Mouse (Mus musculus): ENCODE measurements around the gene Skp2. TPM values are rescaled to one million over a fixed set of nuclear protein-coding genes. Genes with fewer than 3 reads are reported as not detected.

Skp2 gene
- total and polyA plus RNA-seq, 3 experiments, result 0.89 to 3.2 (median 2.3) TPM

DNA sequence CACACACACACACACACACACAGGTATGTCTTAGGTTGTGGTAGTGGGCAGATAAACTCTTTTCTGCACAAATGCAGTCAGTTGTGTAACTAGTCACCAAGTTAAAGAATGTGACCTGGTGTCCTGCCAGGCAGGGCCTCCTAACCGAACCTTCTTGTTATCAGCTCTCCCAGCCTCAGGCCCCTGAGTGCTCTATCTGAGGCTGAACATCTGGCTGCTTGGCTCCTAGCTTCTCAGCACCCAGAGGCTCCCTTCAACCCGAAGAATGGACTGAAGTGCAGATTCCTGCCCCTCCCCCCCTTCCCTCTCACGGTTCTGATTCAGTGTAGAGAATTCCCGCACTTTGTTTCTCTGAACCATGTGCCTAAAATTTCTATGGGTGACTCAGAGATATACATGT is 80.6 kb downstream of the Skp2 start:
- DNase-seq, result peak; percentile 37

DNA sequence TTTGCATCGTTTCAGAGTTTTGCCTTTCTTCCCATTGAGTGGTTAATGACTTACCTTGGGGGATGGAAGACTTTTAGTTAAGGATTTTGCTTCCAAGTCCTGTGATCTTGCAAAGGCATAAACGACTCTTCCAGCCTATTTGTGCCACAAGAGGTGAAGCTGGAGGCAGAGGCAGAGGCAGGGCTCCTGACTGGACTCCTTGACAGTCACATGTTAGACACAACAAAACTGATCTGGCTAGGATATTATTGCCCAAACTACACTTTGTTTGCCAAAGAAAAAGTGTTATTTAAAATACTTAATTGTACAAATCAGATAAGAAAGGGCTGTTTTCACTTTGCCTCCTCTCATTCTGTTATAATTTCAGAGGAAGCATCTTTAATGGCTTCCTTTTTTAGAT is 81.1 kb downstream of the Skp2 start:
- DNase-seq, result no peak

DNA sequence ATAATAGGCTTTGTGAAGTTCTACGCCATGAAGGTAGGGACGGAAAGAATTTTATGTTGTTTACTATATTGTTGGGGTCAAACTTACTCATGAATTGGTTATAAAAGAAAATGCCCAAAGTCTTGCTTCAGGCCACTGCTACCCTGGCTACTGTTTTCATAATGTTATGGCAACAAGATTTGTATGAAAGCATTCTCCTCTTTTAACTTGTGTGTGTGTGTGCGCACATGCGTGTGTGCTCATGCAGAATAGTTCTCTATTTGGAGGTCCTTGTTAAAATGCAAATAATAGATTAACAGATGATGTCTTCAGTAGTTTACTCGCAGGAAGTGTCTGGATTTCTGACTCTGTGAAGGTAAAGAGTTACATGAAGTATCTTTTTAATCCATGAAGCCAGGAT is 81.5 kb downstream of the Skp2 start:
- DNase-seq, result no peak

DNA sequence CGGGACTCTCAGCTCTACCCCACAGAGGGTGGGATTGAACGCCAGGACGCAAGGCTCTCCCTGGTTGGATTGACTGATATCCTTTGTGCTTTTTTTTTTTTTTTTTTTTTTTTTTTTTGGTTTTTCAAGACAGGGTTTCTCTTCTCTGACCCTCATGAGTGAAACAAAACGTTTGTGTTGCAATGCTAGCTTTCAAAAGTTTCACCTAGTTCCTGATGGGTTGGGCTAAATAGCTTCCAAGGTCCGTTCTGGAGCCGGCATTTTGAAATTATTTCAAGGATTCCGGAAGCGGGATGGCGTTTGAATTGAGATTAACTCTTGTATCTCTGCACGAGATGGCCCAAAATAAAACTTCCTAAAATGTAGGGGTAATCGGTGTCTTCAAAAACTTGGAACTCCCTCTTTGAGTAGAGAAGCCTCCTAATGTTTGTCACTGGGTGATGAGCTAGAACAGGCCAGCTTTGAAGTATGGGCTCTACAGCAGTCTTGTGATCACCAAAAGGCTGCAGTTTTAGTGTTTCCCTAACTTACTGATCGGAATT is 82.1 kb downstream of the Skp2 start:
- peak; percentile 47 for DNase-seq

DNA sequence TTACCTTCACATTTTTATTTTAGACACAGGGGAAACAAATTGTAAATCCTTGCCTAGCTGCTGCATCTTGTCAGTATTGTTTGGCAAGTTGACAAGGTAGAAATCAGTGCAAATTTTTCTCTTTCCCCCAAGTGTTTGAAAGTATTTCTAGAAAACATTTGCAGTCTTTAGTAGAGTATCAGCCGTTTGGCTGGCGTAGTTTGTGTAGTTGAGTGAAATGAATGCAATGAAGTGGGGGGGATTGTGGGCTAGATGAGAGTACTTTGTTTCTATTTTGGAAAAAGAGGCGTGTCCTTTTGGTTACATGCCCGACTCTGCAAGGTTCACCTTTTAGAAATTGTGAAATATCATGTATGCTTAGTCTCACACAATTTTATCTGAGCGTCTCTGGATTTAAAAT is 82.6 kb downstream of the Skp2 start:
- DNase-seq, result peak; percentile 44

DNA sequence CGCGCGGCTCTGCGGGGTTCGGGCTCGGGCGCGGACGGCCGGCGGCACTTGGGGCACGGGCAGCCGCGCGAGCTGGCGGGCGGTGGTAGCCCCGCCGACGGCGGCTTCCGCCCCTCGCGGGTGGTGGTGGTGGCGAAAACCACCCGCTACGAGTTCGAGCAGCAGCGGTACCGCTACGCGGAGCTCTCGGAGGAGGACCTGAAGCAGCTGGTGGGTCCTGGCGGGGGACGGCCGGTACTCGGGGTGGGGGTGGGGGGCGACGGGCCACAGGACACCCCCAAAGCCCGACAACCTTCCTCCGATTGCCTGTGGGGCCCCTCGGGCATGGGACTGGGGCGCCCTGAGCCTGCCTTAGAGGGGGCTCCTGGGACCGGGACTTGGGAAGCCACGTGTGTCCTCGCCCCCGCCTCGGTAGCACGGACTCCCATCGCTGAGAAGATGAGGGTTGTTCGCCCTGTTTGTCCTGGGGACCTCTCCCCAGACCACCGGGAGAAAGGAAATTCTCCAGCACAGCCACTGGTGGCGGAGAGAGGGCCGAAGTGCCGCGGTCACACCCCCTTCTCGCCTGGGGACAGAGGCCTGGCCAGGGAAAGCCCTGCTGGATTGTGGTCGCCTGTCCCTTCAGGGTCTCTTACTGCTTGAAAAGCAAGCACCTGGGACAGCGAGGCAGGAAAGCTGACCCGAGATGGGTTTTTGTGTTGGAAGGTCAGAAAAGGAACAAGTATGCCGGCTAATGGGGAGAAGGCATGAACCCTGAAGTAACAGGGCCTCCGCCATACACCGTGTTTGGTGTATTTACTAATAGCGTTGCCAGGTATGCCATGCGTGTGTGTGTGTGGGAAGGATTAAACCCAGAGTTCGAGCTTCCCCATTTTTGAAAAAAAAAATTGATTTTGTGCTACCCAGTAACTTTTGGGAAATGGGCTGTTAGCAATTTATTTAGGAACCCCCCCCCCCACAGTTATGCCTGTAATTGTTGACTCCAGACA is 83.4 kb downstream of the Skp2 start:
- DNase-seq, result peak; percentile 79

DNA sequence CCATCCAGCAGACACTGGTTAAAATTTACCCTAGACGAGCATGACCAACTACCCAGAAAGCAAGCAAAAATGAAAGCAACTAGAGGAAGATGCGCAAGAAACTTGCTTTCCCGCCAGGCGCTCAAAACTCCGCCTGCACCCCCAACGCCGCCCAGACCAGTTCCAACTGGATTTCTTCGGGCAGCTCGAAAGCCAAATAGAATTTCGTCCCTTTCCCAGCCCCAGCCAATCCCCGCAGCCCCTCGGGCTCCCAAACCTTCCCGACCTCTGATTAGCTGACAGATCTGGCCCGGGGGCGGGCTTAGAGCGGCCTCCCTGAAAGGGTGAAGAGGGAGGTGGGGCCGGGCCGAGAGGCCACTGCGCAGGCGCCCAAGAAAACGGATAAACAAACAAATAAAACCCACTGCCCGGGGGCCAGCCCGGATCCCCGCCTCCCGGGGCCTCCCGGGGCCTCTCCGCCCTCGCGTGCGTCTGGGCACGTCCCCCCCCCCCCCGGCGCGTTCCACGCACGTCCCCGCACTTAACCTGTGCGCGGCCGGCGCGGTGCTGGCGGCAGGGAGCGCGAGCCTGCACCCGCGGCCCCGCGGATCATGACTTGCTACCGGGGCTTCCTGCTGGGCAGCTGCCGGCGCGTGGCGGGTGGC is 84.2 kb downstream of the Skp2 start, which contains the start of gene Nadk2:
TSS of gene Nadk2 (plus strand) at position 349 of the 644 bp plus-strand sequence.
- DNase-seq, result peak; percentile 100

DNA sequence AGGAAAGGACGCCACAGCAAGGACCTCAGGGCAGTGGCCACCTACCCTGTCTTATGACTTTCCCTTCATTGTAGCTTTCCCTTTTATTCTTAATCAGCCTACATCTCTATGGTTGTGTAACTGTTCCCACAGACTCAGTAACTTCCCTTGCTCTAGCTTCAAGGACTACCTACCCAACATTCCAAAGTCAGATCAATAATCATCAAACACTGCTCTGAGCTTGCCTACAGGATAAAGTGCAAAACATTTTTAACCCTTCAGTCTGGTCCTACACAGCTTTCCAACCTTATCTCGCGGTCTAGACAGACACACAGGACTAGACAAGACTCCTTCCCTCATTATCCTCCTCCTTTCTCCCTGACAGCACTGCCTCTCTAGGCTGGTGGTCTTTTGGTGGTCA is 84.9 kb downstream of the Skp2 start:
- no peak for DNase-seq

DNA sequence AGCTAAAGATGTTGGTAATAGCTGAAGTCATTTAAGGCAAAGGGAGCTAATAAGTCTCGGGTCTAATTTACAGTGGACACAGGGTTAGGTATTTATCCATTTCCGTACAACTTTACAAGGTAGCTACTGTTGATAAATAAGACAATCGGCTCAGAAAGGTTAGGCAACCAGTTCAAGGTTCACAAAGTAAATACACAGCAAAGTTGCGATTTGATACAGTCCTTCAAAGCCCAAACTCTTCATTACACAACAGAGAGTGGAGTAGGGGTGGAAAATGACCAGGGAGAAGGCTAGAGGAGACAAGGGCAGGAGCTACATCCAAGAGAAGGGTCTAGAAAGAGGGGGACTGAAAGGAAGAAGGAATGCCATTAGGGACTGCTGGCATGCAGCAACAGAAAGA is 86.3 kb downstream of the Skp2 start:
- DNase-seq, result no peak

Other genes starting within 250 kb of the Skp2 start
- not detected for gene Ranbp3l, start 187.5 kb downstream of the Skp2 start, total RNA-seq (2021)
- gene Ranbp3l, start 187.5 kb downstream of the Skp2 start, polyA plus RNA-seq (2012; rRNA removed), result not detected in 2 replicates
- gene Nadk2, start 84.2 kb downstream of the Skp2 start, total RNA-seq (2021), result 10 to 100 TPM; 56.3 to 57.9 TPM
- 13.7 and 17.3 TPM in 2 replicates for gene Nadk2, start 84.2 kb downstream of the Skp2 start, polyA plus RNA-seq (2012; rRNA removed)
- gene Lmbrd2, start 14.9 kb downstream of the Skp2 start, total RNA-seq (2021), result 10 to 100 TPM; 24.8 to 27.5 TPM
- gene Lmbrd2, start 14.9 kb downstream of the Skp2 start, polyA plus RNA-seq (2012; rRNA removed), result 5.1 and 10.0 TPM in 2 replicates
- under 1 TPM in 1 of 2 experiments, not detected in 1; 0.37 TPM for gene Ugt3a1, start 121.5 kb upstream of the Skp2 start, total RNA-seq (2021)
- not detected in 2 replicates for gene Ugt3a1, start 121.5 kb upstream of the Skp2 start, polyA plus RNA-seq (2012; rRNA removed)
- gene Ugt3a2, start 180.1 kb upstream of the Skp2 start, total RNA-seq (2021), result under 1 TPM; 0.21 to 0.32 TPM
- gene Ugt3a2, start 180.1 kb upstream of the Skp2 start, polyA plus RNA-seq (2012; rRNA removed), result 0.16 TPM in 1 of 2 replicates, not detected in the other

Measured in adrenal gland, adult 2 months (tissue).